Mouse (Mus musculus) liver, postnatal 0 days (tissue): ENCODE results near the gene Carm1.
A peak's percentile ranks its signal among the peaks of the same experiment; 100 is the strongest.
"Not testable (repeated sequence)": the region's sequence is repeated elsewhere in the genome, so short reads cannot be mapped to it uniquely, and the experiment has no call there.

Experiments used
- CTCF ChIP-seq: sonication (generic); IDR thresholded peaks from 2 replicates; pipeline ENCODE4 v1.5.1; 2016; ENCODE audit warnings: antibody characterized with exemption, low read depth
- EP300 ChIP-seq: IDR thresholded peaks from 2 replicates; pipeline ENCODE4 v1.6.1; 2016; ENCODE audit warnings: antibody characterized with exemption, low read depth, mild to moderate bottlenecking

DNA sequence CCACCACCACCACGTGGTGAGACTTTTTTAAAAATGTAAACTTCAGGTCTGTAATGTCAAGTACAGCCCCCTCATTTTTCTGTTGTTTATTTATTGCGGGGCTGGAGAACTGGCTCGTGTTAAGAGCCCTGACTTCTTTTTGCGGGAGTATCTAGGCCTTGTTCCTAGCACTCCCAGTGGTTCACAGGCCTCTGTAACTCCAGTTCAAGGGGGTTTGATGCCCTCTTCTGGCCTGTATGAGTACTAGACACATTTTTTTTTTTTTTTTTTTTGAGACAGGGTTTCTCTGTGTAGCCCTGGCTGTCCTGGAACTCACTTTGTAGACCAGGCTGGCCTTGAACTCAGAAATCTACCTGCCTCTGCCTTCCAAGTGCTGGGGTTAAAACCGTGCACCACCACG is 28.0 kb upstream of the Carm1 start:
- 0 out of 2 replicates have a peak, but pooled peaks have one; percentile 5 for TF ChIP-seq CTCF
- TF ChIP-seq EP300 = not testable (repeated sequence)
